Mouse (Mus musculus) hindbrain, postnatal 0 days (tissue): ENCODE data around the gene Slc38a4. TPM values are rescaled to one million over a fixed set of nuclear protein-coding genes. Genes with fewer than 3 reads are reported as not detected.

Source experiments
- ATAC-seq: fragments of 200-750 bp; cut with Nextera tagmentation; 2 replicates; pipeline ENCODE4 v1.8.0; 2017; ENCODE audit warnings: mild to moderate bottlenecking, moderate TSS enrichment, moderate library complexity
- DNase-seq: peaks from one replicate; pipeline ENCODE4 v3.0.0-alpha.2; 2015; ENCODE audit warnings: low spot score
- H3K27ac ChIP-seq: fragments of 300-500 bp; sonication (generic); 2 replicates; pipeline ENCODE4 v1.5.1; 2014; ENCODE audit warnings: mild to moderate bottlenecking
- H3K27me3 ChIP-seq: fragments of 300-500 bp; sonication (generic); 2 replicates; pipeline ENCODE4 v1.6.1; 2014; ENCODE audit warnings: low read length, mixed read lengths; ENCODE audit not compliant: insufficient read depth
- H3K36me3 ChIP-seq: fragments of 300-500 bp; sonication (generic); 2 replicates; pipeline ENCODE4 v1.6.1; 2014; ENCODE audit warnings: low read length, mixed read lengths; ENCODE audit not compliant: insufficient read depth
- H3K4me1 ChIP-seq: fragments of 300-500 bp; sonication (generic); 2 replicates; pipeline ENCODE4 v1.6.1; 2014; ENCODE audit warnings: antibody characterized with exemption, low read length, mixed read lengths; ENCODE audit not compliant: insufficient read depth
- H3K4me2 ChIP-seq: fragments of 300-500 bp; sonication (generic); 2 replicates; pipeline ENCODE4 v1.6.1; 2014; ENCODE audit warnings: low read depth, mild to moderate bottlenecking, low read length, moderate library complexity, mixed read lengths
- H3K4me3 ChIP-seq: fragments of 300-500 bp; sonication (generic); 2 replicates; pipeline ENCODE4 v1.5.1; 2014; ENCODE audit warnings: low read length
- H3K9ac ChIP-seq: fragments of 300-500 bp; sonication (generic); replicated peaks from 2 replicates; pipeline ENCODE4 v1.6.1; 2014; ENCODE audit warnings: mild to moderate bottlenecking, low read length, moderate library complexity, mixed read lengths
- H3K9me3 ChIP-seq: fragments of 300-500 bp; sonication (generic); 2 replicates; pipeline ENCODE4 v1.6.1; 2016; ENCODE audit warnings: low read length, mixed read lengths
- CTCF ChIP-seq: IDR thresholded peaks from 2 replicates; pipeline ENCODE4 v1.5.1; 2016; ENCODE audit warnings: antibody characterized with exemption, control low read depth, low read depth
- WGBS: fragments of 180-500 bp; shearing (Covaris S2); extraction: QIAGEN DNeasy Blood & Tissue Kit; methylation state at CpG from one replicate; pipeline ENCODE4 v1.1.7; 2014; 5-methylcytosine and 5-hydroxymethylcytosine counted together
- polyA plus RNA-seq: library from polyadenylated mRNA; unstranded; fragments of >200 nt; fragmentation: Nextera tagmentation; extraction: Ambion mirVana; gene quantifications from 2 replicates; pipeline ENCODE4 v1.2.1, GENCODE M21; 2015
- total RNA-seq: library from RNA; depleted of rRNA; stranded (reverse); fragments of >200 nt; gene quantifications from 2 replicates; pipeline ENCODE4 v1.2.3, GENCODE M21; 2014

Slc38a4 gene
- total and polyA plus RNA-seq, 2 experiments from 2014 or later, result 3.1 to 3.5 TPM

- H3K9ac ChIP-seq, result no peak overlapping the region
- no peak for DNase-seq
- TF ChIP-seq CTCF, result no peak
- no peaks in the 10 kb centered on the region for H3K9me3 ChIP-seq
- H3K4me1 ChIP-seq, result no peaks in the 10 kb centered on the region
- H3K27ac ChIP-seq, result no peak overlapping the region
- no peak for ATAC-seq
- H3K4me2 ChIP-seq, result no peak overlapping the region
- WGBS, result 95% methylated on average over 5 of the region's 5 CpGs
- H3K4me3 ChIP-seq, result no peak overlapping the region
- no peaks in the 10 kb centered on the region for H3K27me3 ChIP-seq
- no peaks in the 10 kb centered on the region for H3K36me3 ChIP-seq
These were observed 81.6 kb downstream of the Slc38a4 start for GRCm38 (mm10) chr15:96974131-96974530.

- ATAC-seq (no peak), DNase-seq (no peak)
- Histone ChIP-seq H3K36me3 (no peaks in the 10 kb centered on the region), H3K4me3 (no peak overlapping the region), H3K27me3 (no peaks in the 10 kb centered on the region), H3K4me2 (no peak overlapping the region), H3K27ac (no peak overlapping the region), H3K9ac (no peak overlapping the region), H3K4me1 (no peaks in the 10 kb centered on the region), H3K9me3 (no peaks in the 10 kb centered on the region)
- 98% methylated on average over 4 of the region's 4 CpGs for WGBS
- TF ChIP-seq CTCF, result no peak
These were observed 82.4 kb downstream of the Slc38a4 start for GRCm38 (mm10) chr15:96973370-96973769.

- H3K27me3 ChIP-seq, result no peaks in the 10 kb centered on the region
- H3K9ac ChIP-seq, result no peak overlapping the region
- WGBS, result 92% methylated on average over 3 of the region's 3 CpGs
- H3K27ac ChIP-seq, result no peak overlapping the region
- no peaks in the 10 kb centered on the region for H3K9me3 ChIP-seq
- no peaks in the 10 kb centered on the region for H3K4me1 ChIP-seq
- no peak overlapping the region for H3K4me2 ChIP-seq
- TF ChIP-seq CTCF, result no peak
- no peak overlapping the region for H3K4me3 ChIP-seq
- H3K36me3 ChIP-seq, result no peaks in the 10 kb centered on the region
- no peak for ATAC-seq
- DNase-seq, result no peak
These were observed 83.0 kb downstream of the Slc38a4 start for GRCm38 (mm10) chr15:96972706-96973274.

GRCm38 (mm10) chr15:96971906-96972305 lies 83.8 kb downstream of the Slc38a4 start:
- WGBS, result 91% methylated on average over 9 of the region's 9 CpGs
- TF ChIP-seq CTCF, result no peak
- no peak for ATAC-seq

GRCm38 (mm10) chr15:96969792-96970191 lies 86.0 kb downstream of the Slc38a4 start:
- 76% methylated on average over 4 of the region's 4 CpGs for WGBS

More at GRCm38 (mm10) chr15:96971906-96972305, 83.8 kb downstream of the Slc38a4 start:
- Histone ChIP-seq H3K27me3 (no peaks in the 10 kb centered on the region), H3K27ac (no peak overlapping the region), H3K9ac (no peak overlapping the region), H3K4me2 (no peak overlapping the region), H3K36me3 (no peaks in the 10 kb centered on the region), H3K4me1 (no peaks in the 10 kb centered on the region), H3K9me3 (no peaks in the 10 kb centered on the region), H3K4me3 (no peak overlapping the region)
- DNase-seq, result no peak

GRCm38 (mm10) chr15:96968741-96969140 lies 87.0 kb downstream of the Slc38a4 start:
- Histone ChIP-seq H3K27me3 (no peaks in the 10 kb centered on the region), H3K4me2 (no peak overlapping the region), H3K4me1 (no peaks in the 10 kb centered on the region), H3K9me3 (no peaks in the 10 kb centered on the region), H3K27ac (no peak overlapping the region), H3K4me3 (no peak overlapping the region), H3K9ac (no peak overlapping the region), H3K36me3 (no peaks in the 10 kb centered on the region)
- no peak for TF ChIP-seq CTCF
- no peak for ATAC-seq
- WGBS, result 80% methylated on average over 11 of the region's 11 CpGs
- DNase-seq, result no peak

More at GRCm38 (mm10) chr15:96969792-96970191, 86.0 kb downstream of the Slc38a4 start:
- Histone ChIP-seq H3K27ac (no peak overlapping the region), H3K27me3 (no peaks in the 10 kb centered on the region), H3K4me3 (no peak overlapping the region), H3K9ac (no peak overlapping the region), H3K36me3 (no peaks in the 10 kb centered on the region), H3K4me1 (no peaks in the 10 kb centered on the region), H3K4me2 (no peak overlapping the region), H3K9me3 (no peaks in the 10 kb centered on the region)
- ATAC-seq (no peak), DNase-seq (peak; percentile 37)
- TF ChIP-seq CTCF, result peak; percentile 39; the same call in 1 of the 2 replicates

GRCm38 (mm10) chr15:96966326-96966725 lies 89.4 kb downstream of the Slc38a4 start:
- H3K36me3 ChIP-seq, result no peaks in the 10 kb centered on the region
- no peak overlapping the region for H3K27ac ChIP-seq
- no peak overlapping the region for H3K4me2 ChIP-seq
- no peaks in the 10 kb centered on the region for H3K9me3 ChIP-seq
- 84% methylated on average over 3 of the region's 3 CpGs for WGBS
- no peak overlapping the region for H3K4me3 ChIP-seq
- TF ChIP-seq CTCF, result no peak
- no peaks in the 10 kb centered on the region for H3K4me1 ChIP-seq
- DNase-seq (no peak), ATAC-seq (no peak)
- H3K27me3 ChIP-seq, result no peaks in the 10 kb centered on the region
- H3K9ac ChIP-seq, result no peak overlapping the region
